Mouse (Mus musculus): ENCODE measurements around the gene Lpgat1.

GRCm38 (mm10) chr1:191740587-191741361 lies 23.1 kb downstream of the Lpgat1 start:
- TF ChIP-seq EP300 (IDR thresholded peaks at IDR 0.05) (no peak), CTCF (IDR thresholded peaks at IDR 0.05) (no peak)

Measured in lung, postnatal 0 days (tissue).